In the genomic region with DNA sequence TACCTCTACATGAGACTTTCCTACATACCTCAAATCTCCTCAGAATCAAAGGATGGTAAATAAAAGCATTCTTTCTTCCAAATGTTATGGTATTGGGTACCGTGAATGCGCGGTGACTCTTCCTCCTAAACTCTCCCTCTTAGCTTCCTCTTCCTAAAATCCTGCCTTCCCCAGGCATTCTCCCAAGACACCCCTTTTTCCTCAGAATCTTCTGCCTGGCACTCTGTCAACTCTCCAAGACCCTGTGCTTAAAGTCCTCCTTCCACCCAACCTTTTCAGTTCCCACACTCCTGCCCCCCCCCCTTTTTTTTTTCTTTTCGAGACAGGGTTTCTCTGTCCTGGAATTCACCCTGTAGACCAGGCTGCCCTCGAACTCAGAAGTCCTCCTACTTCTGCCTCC, we compare ENCODE assay signal across 8 mouse cellular contexts. TPM values are rescaled to one million over a fixed set of nuclear protein-coding genes. Genes with fewer than 3 reads are reported as not detected.
A peak's percentile ranks its signal among the peaks of the same experiment; 100 is the strongest.
DNase-seq lines count a peak whose midpoint lies in the region; ATAC-seq and TF ChIP-seq lines count a peak whose summit lies in the region.

No protein-coding gene starts in this region.

- peaks cover 6% of the 10 kb centered on the region; the same call in 1 of the 2 replicates for H3K27me3 ChIP-seq in erythroblast, embryonic 14.5 days (ENCODE audit: control insufficient read depth)
- peaks cover 12% of the 10 kb centered on the region for H3K27me3 ChIP-seq in megakaryocyte, embryonic 14.5 days (replicated peaks)
- peaks cover 9% of the 10 kb centered on the region; the same call in 1 of the 2 replicates for H3K27me3 ChIP-seq in limb, embryonic 15.5 days
- no peaks in the 10 kb centered on the region for H3K27me3 ChIP-seq in stomach, postnatal 0 days (ENCODE audit: control insufficient read depth, insufficient read depth, low read length)

- H3K4me2 ChIP-seq in limb, embryonic 15.5 days, result peak overlapping the region; percentile 53
- H3K4me2 ChIP-seq in stomach, postnatal 0 days (replicated peaks; ENCODE audit: low read depth), result peak overlapping the region; percentile 35

- no peak for ATAC-seq in erythroblast, adult 5-6 weeks (replicated peaks; ENCODE audit: low FRiP score, poor library complexity, severe bottlenecking)
- no peak for ATAC-seq in megakaryocyte, adult 5-6 weeks (ENCODE audit: poor library complexity, severe bottlenecking)
- ATAC-seq in limb, embryonic 15.5 days (ENCODE audit: insufficient number of reproducible peaks, low FRiP score, low TSS enrichment, low read depth), result no peak
- ATAC-seq in stomach, postnatal 0 days (ENCODE audit: low FRiP score, low TSS enrichment), result no peak

- H3K36me3 ChIP-seq in erythroblast, embryonic 14.5 days (ENCODE audit: control insufficient read depth), result peaks cover 33% of the 10 kb centered on the region
- peaks cover 33% of the 10 kb centered on the region for H3K36me3 ChIP-seq in megakaryocyte, embryonic 14.5 days (replicated peaks; ENCODE audit: low read length)
- H3K36me3 ChIP-seq in limb, embryonic 15.5 days, result peaks cover 31% of the 10 kb centered on the region
- H3K36me3 ChIP-seq in stomach, postnatal 0 days (ENCODE audit: control insufficient read depth, insufficient read depth, low read length), result peaks cover 21% of the 10 kb centered on the region

- H3K4me1 ChIP-seq in erythroblast, embryonic 14.5 days (ENCODE audit: control insufficient read depth), result peaks cover 32% of the 10 kb centered on the region
- peaks cover 39% of the 10 kb centered on the region for H3K4me1 ChIP-seq in megakaryocyte, embryonic 14.5 days
- peaks cover 25% of the 10 kb centered on the region for H3K4me1 ChIP-seq in limb, embryonic 15.5 days
- no peaks in the 10 kb centered on the region; the same call in 1 of the 2 replicates for H3K4me1 ChIP-seq in stomach, postnatal 0 days (replicated peaks; ENCODE audit: control insufficient read depth, insufficient read depth)

- WGBS in limb, embryonic 15.5 days, result 9% methylated on average over 5 of the region's 5 CpGs
- WGBS in stomach, postnatal 0 days, result 6% methylated on average over 5 of the region's 5 CpGs

- no peak for DNase-seq in stomach, postnatal 0 days (ENCODE audit: low spot score)
- no peak for DNase-seq in urinary bladder, postnatal 36 days (ENCODE audit: low spot score in 2 of 2)
- DNase-seq in spleen, postnatal 14 days (ENCODE audit: low spot score in 2 of 2), result no peak

- TF ChIP-seq EP300 in stomach, postnatal 0 days (optimal IDR thresholded peaks at IDR 0.05), result no peak

- no peak for TF ChIP-seq CTCF in stomach, postnatal 0 days (IDR thresholded peaks at IDR 0.05; ENCODE audit: low read depth)

- H3K4me3 ChIP-seq in erythroblast, embryonic 14.5 days (replicated peaks), result peak overlapping the region; percentile 92
- peak overlapping the region; percentile 94 for H3K4me3 ChIP-seq in megakaryocyte, embryonic 14.5 days (replicated peaks)
- peak overlapping the region; percentile 36 for H3K4me3 ChIP-seq in limb, embryonic 15.5 days
- H3K4me3 ChIP-seq in stomach, postnatal 0 days (ENCODE audit: low read depth, low read length), result peak overlapping the region; percentile 20

- H3K9me3 ChIP-seq in erythroblast, embryonic 14.5 days (ENCODE audit: control insufficient read depth, low read length), result no peaks in the 10 kb centered on the region
- H3K9me3 ChIP-seq in megakaryocyte, embryonic 14.5 days, result no peaks in the 10 kb centered on the region
- no peaks in the 10 kb centered on the region for H3K9me3 ChIP-seq in limb, embryonic 15.5 days
- H3K9me3 ChIP-seq in stomach, postnatal 0 days (ENCODE audit: control insufficient read depth, low read length), result no peaks in the 10 kb centered on the region

- peak overlapping the region; percentile 39; the same call in 1 of the 2 replicates for H3K27ac ChIP-seq in limb, embryonic 15.5 days
- no peak overlapping the region for H3K27ac ChIP-seq in stomach, postnatal 0 days (replicated peaks)

- H3K9ac ChIP-seq in limb, embryonic 15.5 days, result no peak overlapping the region
- H3K9ac ChIP-seq in stomach, postnatal 0 days (ENCODE audit: low read length), result no peak overlapping the region

RNA-seq across cellular contexts. Expression of a gene that starts 0.5 kb away (rescaled TPM):
- 21.7 and 22.4 TPM in 2 replicates for polyA plus RNA-seq in erythroblast, embryonic 14.5 days (2012)
- 10.6 and 10.7 TPM in 2 replicates for total RNA-seq in erythroblast, adult 5-6 weeks (2015; ENCODE audit: low replicate concordance)
- 11.6 and 14.5 TPM in 2 replicates for total RNA-seq in erythroblast, adult 5-6 weeks (2017; ENCODE audit: low replicate concordance)
- polyA plus RNA-seq in megakaryocyte, embryonic 14.5 days (2012; ENCODE audit: insufficient read depth, low replicate concordance), result 157 and 160 TPM in 2 replicates
- total RNA-seq in megakaryocyte, adult 5-6 weeks (2015), result 23.9 and 28.1 TPM in 2 replicates
- 41.4 and 44.2 TPM in 2 replicates for total RNA-seq in megakaryocyte, adult 5-6 weeks (2017)
- 87.9 and 98.8 TPM in 2 replicates for polyA plus RNA-seq in limb, embryonic 15.5 days (2015; fragmentation: Nextera tagmentation; extraction: Ambion mirVana)
- 59.7 and 62.4 TPM in 2 replicates for polyA plus RNA-seq in stomach, postnatal 0 days (2015; fragmentation: Nextera tagmentation; extraction: Ambion mirVana)

RNA-seq across cellular contexts. Expression of a gene that starts 9.7 kb away (rescaled TPM):
- polyA plus RNA-seq in erythroblast, embryonic 14.5 days (2012), result 0.02 and 0.04 TPM in 2 replicates
- 0.38 TPM in 1 of 2 replicates, not detected in the other for total RNA-seq in erythroblast, adult 5-6 weeks (2015; ENCODE audit: low replicate concordance)
- total RNA-seq in erythroblast, adult 5-6 weeks (2017; ENCODE audit: low replicate concordance), result 0.09 TPM in 1 of 2 replicates, not detected in the other
- polyA plus RNA-seq in megakaryocyte, embryonic 14.5 days (2012; ENCODE audit: insufficient read depth, low replicate concordance), result 0.08 and 0.82 TPM in 2 replicates
- total RNA-seq in megakaryocyte, adult 5-6 weeks (2015), result not detected in 2 replicates
- total RNA-seq in megakaryocyte, adult 5-6 weeks (2017), result 0.16 TPM in 1 of 2 replicates, not detected in the other
- 1.4 and 1.5 TPM in 2 replicates for polyA plus RNA-seq in limb, embryonic 15.5 days (2015; fragmentation: Nextera tagmentation; extraction: Ambion mirVana)
- polyA plus RNA-seq in stomach, postnatal 0 days (2015; fragmentation: Nextera tagmentation; extraction: Ambion mirVana), result 0.22 TPM in 2 replicates

RNA-seq across cellular contexts. Expression of a gene that starts 15.9 kb away (rescaled TPM):
- polyA plus RNA-seq in erythroblast, embryonic 14.5 days (2012), result 1.1 and 1.4 TPM in 2 replicates
- total RNA-seq in erythroblast, adult 5-6 weeks (2015; ENCODE audit: low replicate concordance), result 1.5 and 2.3 TPM in 2 replicates
- 0.43 and 3.1 TPM in 2 replicates for total RNA-seq in erythroblast, adult 5-6 weeks (2017; ENCODE audit: low replicate concordance)
- 6.0 and 20.5 TPM in 2 replicates for polyA plus RNA-seq in megakaryocyte, embryonic 14.5 days (2012; ENCODE audit: insufficient read depth, low replicate concordance)
- total RNA-seq in megakaryocyte, adult 5-6 weeks (2015), result 3.5 and 6.5 TPM in 2 replicates
- total RNA-seq in megakaryocyte, adult 5-6 weeks (2017), result 2.6 and 3.9 TPM in 2 replicates
- 56.3 and 59.3 TPM in 2 replicates for polyA plus RNA-seq in limb, embryonic 15.5 days (2015; fragmentation: Nextera tagmentation; extraction: Ambion mirVana)
- 25.6 and 25.7 TPM in 2 replicates for polyA plus RNA-seq in stomach, postnatal 0 days (2015; fragmentation: Nextera tagmentation; extraction: Ambion mirVana)

RNA-seq across cellular contexts. Expression of a gene that starts 30.4 kb away (rescaled TPM):
- 0.04 TPM in 1 of 2 replicates, not detected in the other for polyA plus RNA-seq in erythroblast, embryonic 14.5 days (2012)
- total RNA-seq in erythroblast, adult 5-6 weeks (2015; ENCODE audit: low replicate concordance), result not detected in 2 replicates
- not detected in 2 replicates for total RNA-seq in erythroblast, adult 5-6 weeks (2017; ENCODE audit: low replicate concordance)
- 1.00 TPM in 1 of 2 replicates, not detected in the other for polyA plus RNA-seq in megakaryocyte, embryonic 14.5 days (2012; ENCODE audit: insufficient read depth, low replicate concordance)
- not detected in 2 replicates for total RNA-seq in megakaryocyte, adult 5-6 weeks (2015)
- not detected in 2 replicates for total RNA-seq in megakaryocyte, adult 5-6 weeks (2017)
- 82.1 and 91.0 TPM in 2 replicates for polyA plus RNA-seq in limb, embryonic 15.5 days (2015; fragmentation: Nextera tagmentation; extraction: Ambion mirVana)
- 83.2 and 87.1 TPM in 2 replicates for polyA plus RNA-seq in stomach, postnatal 0 days (2015; fragmentation: Nextera tagmentation; extraction: Ambion mirVana)

RNA-seq across cellular contexts. Expression of a gene that starts 31.3 kb away (rescaled TPM):
- 0.01 and 0.04 TPM in 2 replicates for polyA plus RNA-seq in erythroblast, embryonic 14.5 days (2012)
- not detected in 2 replicates for total RNA-seq in erythroblast, adult 5-6 weeks (2015; ENCODE audit: low replicate concordance)
- total RNA-seq in erythroblast, adult 5-6 weeks (2017; ENCODE audit: low replicate concordance), result not detected in 2 replicates
- 0.67 and 0.79 TPM in 2 replicates for polyA plus RNA-seq in megakaryocyte, embryonic 14.5 days (2012; ENCODE audit: insufficient read depth, low replicate concordance)
- total RNA-seq in megakaryocyte, adult 5-6 weeks (2015), result 0.09 TPM in 1 of 2 replicates, not detected in the other
- total RNA-seq in megakaryocyte, adult 5-6 weeks (2017), result not detected in 2 replicates
- polyA plus RNA-seq in limb, embryonic 15.5 days (2015; fragmentation: Nextera tagmentation; extraction: Ambion mirVana), result 1.6 and 2.0 TPM in 2 replicates
- 0.15 and 0.27 TPM in 2 replicates for polyA plus RNA-seq in stomach, postnatal 0 days (2015; fragmentation: Nextera tagmentation; extraction: Ambion mirVana)

Comparison
In these comparisons a context has a peak if more than half of its experiments do, and no peak if none do; other contexts are left out.
1. H3K4me3 ChIP-seq: peak in every context shown above with its lines; median percentile 94 in megakaryocyte, embryonic 14.5 days; 92 in erythroblast, embryonic 14.5 days; 36 in limb, embryonic 15.5 days; 20 in stomach, postnatal 0 days.